Mouse (Mus musculus): ENCODE measurements at regions not wholly inside any gene's neighbourhood (a gene's known extent, or its start where the extent isn't known, plus 50 kb on each side); places are given as distances from the start of the nearest gene placed in this dataset.

DNA sequence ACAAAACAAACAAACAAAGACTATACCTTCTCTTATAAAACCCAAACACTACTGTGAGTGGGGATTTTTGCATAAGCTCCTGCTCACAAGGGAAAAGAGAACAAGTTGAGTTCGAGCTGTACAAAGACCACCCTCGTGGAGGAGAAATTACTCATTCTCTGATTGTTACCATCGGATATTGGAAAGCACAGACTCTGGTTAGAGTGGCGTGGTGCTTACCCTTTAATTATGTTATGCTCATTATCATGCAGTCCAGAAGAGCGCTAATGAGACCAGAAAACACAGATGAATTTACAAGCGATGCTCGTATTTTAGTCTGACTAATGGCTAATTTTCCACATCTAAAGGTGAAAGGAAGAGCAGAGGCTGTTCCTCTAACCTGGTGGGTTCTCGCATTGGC, 721.7 kb upstream of the Cited2 start:
- no peak for DNase-seq (ENCODE audit: low spot score)

DNA sequence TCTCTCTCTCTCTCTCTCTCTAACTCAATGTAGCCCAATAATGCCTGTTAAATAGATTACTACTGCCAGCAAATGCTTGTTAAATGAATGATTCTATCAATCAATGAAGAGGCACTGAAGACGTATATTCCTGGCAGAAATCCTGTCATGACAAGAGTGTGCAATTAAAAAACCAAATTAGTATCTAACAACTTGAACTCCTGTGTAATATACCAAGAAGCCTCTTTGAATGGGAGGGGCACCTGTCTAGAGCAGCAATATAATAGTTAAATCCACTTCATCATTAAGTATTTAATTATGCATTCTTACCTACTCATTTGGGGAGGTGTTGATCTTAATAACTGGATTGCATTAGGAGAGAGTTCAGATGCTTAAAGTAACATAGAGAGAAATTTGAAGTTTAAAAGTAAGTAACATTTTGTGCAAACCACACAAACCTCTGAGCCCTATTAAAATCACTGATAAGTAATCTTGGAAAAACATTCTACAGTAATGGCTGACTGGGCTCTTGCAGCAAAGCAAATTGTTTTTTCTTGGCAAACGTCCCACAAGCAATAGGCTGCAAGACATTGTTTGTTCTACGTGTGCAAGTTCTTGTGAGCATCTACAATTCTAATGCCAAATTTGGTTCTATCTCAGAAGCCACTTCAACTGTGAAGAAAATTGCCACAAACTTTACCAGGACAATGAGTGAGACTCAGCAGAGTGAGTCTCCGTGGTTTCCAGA, 719.7 kb upstream of the Cited2 start:
- peak; percentile 12 for DNase-seq (ENCODE audit: low spot score)

DNA sequence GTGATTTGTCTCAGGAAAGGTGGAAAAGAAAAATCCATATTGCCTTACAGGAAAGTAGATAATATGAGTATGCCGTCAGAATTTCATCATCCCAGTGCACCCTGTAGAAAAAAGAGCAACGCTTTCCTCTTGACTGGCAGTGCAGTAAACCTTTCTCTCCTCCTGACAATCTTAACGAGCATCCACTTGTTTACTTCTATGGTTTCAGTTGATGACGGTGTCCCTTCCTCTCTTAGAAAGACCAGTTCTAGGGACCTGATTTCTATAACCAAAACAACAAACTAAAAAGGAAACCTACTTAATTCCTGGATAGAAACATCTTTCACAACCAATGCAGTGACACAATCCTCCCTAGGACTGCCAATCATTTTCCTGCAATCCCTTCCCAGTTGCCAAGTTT, 714.3 kb upstream of the Cited2 start:
- no peak for DNase-seq (ENCODE audit: low spot score)

DNA sequence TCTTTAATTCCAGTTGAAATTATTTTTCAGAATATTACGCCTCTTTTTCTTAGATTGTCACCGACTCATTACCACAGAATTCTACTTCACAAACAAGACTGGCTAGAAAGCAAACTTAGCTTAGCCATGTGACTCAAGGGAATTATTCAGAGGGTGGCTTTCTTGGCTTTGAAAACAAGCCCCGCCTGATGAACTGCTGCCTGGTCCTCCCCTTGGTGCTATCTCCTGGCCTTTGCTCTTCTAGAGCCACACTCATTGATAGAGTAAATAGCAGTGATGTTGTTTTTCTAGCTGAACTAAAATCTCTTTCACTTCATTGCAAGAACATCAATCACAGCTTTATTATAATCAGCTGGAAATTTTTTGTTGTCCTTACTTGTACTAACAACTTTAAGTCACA, 713.0 kb upstream of the Cited2 start:
- no peak for DNase-seq (ENCODE audit: low spot score)

DNA sequence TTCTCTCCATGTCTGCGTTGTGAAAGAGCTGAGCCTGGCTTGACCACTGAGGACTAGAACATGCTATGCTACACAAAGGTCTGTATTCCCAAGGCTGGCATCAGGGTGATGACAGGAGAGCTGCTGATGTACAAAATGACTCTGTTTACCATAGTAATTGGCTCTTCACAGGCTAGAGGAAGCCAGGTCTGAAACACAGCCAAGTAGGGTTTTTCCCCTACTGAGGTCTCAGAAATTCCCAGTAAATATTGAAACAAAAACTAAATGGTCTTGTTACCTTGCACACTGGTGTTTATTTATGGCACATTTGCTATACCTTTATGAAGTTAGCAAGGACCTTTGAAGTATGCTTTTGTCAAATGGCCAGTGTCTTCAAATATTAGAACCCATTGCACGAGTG, 711.1 kb upstream of the Cited2 start:
- no peak for DNase-seq (ENCODE audit: low spot score)

DNA sequence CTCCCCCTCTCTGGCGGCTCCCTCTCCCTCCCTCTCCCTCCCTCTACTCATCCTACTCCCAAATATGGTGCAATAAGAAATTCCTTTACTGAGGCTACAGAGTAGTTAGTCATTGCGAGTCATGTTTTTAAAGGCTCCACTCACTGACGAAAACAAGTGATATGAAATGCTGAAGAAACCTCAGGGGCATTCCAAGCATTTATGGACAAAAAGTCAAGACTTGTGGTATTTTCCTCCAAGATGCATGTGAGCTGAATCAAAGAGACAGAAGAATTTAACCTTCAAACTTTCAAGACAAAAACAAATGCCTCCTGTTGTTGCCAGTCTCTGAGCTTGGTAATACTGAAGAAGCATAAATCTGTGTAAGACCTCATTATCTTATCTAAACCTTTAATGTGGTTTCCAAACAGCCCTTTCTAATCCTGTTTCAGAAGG, 710.5 kb upstream of the Cited2 start:
- peak; percentile 18 for DNase-seq (ENCODE audit: low spot score)

GRCm38 (mm10) chr10:17014826-17015225, 708.2 kb upstream of the Cited2 start:
- no peak for DNase-seq (ENCODE audit: low spot score)

GRCm38 (mm10) chr10:17016854-17017253, 706.2 kb upstream of the Cited2 start:
- DNase-seq (ENCODE audit: low spot score): no peak

DNA sequence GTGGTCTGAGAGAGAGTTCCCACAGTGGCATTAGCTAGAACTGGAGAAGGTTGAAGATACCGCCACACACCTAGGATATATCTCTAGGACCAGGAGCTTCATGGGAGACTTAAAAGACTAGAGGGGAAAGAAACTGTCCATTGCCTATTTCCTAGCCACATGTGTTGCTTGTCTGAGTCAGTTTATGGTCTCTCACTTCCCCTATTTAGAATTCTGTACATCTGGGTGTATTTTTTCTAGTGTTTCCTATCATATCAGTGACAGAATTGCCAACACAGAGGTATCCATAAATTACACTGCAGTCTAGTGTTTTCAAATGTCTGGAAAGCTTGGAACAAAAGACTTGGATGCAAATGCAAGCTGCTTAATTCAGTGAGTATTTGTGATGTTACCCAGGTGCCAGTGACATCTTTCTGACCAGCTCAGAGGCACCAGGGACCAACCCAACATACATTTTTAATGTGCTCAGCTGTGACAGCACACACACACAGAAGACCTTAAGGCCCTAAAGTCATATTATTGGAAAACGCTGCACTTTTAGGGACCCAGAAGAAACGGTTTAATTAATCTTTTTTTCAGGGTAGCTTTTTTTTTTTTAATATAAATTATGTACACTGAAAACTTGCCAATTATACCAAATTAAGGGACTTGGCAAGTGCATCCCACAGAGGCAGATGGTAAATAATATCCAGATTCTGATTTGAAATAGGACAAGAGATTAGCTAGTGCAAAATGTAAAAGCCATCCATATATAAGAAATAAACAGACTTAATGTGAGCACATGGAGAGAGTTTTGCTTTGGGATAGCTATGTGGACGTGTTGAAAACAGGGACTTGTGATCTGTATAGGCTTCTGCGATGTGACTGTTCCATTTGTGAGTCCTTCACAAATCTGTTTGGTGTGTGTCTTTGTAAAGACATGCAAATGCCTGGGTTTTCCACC, 700.5 kb upstream of the Cited2 start:
- DNase-seq (ENCODE audit: low spot score): no peak

- DNase-seq (ENCODE audit: low spot score): no peak
Measured at GRCm38 (mm10) chr10:17023571-17024293, 699.3 kb upstream of the Cited2 start.

- DNase-seq (ENCODE audit: low spot score): no peak
Measured at GRCm38 (mm10) chr10:17024294-17024665, 698.7 kb upstream of the Cited2 start.

GRCm38 (mm10) chr10:17034892-17035775, 687.9 kb upstream of the Cited2 start:
- no peak for DNase-seq (ENCODE audit: low spot score)

GRCm38 (mm10) chr10:17038259-17039043, 684.6 kb upstream of the Cited2 start:
- no peak for DNase-seq (ENCODE audit: low spot score)

GRCm38 (mm10) chr10:17042090-17042489, 680.9 kb upstream of the Cited2 start:
- DNase-seq (ENCODE audit: low spot score): no peak

DNA sequence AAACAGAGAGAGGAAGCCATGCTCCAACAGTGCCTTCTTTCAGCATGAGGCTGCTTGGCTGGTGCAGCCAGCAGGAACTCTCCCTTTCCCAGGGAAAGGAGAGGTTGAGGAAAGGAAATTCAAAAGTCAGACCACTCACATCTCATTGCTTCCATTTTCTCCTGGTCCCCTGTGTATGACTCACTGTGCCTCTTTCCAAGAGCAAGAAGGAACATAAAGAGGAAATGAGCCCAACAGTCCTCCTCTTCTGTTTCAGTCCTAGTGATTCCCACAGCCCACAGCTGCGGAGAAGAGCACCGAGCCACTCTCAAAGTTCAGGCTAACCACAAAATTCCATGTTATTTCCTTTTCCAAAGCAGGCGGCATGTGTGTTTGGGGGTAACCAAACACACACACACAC, 680.0 kb upstream of the Cited2 start:
- DNase-seq (ENCODE audit: low spot score): no peak

DNA sequence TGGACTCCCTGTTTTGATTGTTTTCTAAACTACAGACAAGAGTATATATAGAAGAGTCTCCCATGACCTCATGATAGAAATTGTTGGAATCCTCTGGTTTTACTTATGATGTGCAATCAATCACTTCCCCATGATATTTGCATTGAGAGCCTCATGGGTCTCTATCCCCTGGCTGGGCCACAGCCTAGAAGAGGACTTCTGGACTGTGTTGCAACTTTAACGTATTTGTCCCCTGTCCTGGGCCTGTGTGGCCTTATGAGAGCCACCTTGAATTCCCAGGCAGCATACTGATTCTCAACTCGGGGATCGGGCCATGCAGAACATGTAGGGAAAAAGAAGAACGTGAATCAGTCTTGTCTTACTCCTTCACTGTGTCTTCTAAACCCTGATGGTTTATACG, 676.3 kb upstream of the Cited2 start:
- no peak for DNase-seq (ENCODE audit: low spot score)

DNA sequence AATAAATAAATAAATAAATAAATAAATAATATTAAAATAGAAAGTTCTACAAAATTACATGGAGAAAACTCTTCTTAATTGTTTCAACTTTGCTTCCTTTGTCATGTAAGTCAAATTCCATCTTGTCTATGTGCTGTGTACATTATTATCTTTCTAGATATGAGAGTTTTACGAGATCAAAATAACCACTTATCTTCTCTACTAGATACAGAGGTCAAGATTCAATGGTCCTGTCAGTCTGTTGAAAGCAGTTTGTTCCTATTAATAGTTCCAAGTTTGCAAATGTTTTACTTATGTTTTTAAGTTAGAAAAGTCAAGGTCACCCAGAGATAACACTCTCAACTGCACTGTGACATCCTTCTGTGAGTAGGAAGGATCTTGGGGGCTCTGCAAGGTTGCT, 650.1 kb upstream of the Cited2 start:
- DNase-seq (ENCODE audit: low spot score): no peak

- no peak for DNase-seq (ENCODE audit: low spot score)
Measured at GRCm38 (mm10) chr10:17074013-17074401, 649.0 kb upstream of the Cited2 start.

DNA sequence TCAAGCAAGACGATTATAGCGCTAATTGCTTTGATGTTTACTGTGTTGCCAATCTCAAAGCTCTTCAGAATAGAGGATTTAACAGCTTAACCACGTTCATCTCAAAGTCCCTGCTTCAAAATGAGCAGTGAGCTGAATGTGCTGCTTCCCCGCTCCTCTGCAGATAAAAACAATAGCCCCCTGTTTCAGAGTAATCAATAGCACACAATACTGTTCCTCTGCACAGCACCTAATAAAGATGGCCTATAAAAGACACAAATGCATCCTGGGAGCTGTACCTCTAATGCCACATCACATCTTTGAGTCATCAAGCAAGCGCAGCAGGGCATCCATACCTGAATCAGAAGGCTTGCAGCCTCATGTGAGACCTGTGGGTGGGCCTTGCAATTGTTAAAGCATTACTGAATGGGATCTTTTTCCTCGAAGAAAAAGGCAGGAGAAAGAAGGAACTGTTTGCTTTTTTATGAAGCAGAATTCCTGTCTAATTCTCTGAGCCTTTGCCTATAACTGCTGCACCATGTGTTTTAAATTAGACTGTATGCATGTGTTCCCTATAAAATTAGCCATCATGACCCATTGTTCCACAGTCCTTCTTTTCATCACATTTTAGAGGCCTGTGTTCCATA, 648.5 kb upstream of the Cited2 start:
- no peak for DNase-seq (ENCODE audit: low spot score)

GRCm38 (mm10) chr10:17075147-17075546, 647.9 kb upstream of the Cited2 start:
- no peak for DNase-seq (ENCODE audit: low spot score)

All from lung, postnatal 25 days (tissue).